Mouse (Mus musculus) heart, adult 9 months (tissue): ENCODE results near the gene Gm44.
"Not testable (repeated sequence)": the region's sequence is repeated elsewhere in the genome, so short reads cannot be mapped to it uniquely, and the experiment has no call there.

ENCODE experiments used
- DNase-seq, 2 experiments: peaks; one replicate each; pipeline ENCODE4 v3.0.0; 2022; ENCODE audit warnings: low spot score in 2 of 2

The Gm44 gene

GRCm38 (mm10) chrX:90891842-90892241 lies at the start of gene Gm44:
TSS of gene Gm44 (plus strand) at chrX:90892142.
- DNase-seq = no peak

GRCm38 (mm10) chrX:90927989-90928388 lies 36.0 kb downstream of the Gm44 start:
- no peak for DNase-seq

GRCm38 (mm10) chrX:90938211-90938610 lies 46.3 kb downstream of the Gm44 start:
- not testable (repeated sequence) for DNase-seq
